Comparison of ENCODE assay signal across 19 mouse cellular contexts in genomic region chr9:103637451-103637850, GRCm38 (mm10).
"Had no signal": no experiment of that assay in that cellular context is flagged by ENCODE, and none has a peak within 500 bp of the region (broad histone marks: within the 10 kb centered on the region; RNA-seq: fewer than 3 reads in every experiment).

No protein-coding gene starts in this region.

- H3K27ac ChIP-seq: midbrain, embryonic 10.5 days; midbrain, embryonic 12.5 days; neural tube, embryonic 13.5 days; neural tube, embryonic 15.5 days had no signal

- H3K27me3 ChIP-seq: neural tube, embryonic 13.5 days; neural tube, embryonic 15.5 days had no signal

- H3K9me3 ChIP-seq: midbrain, embryonic 10.5 days; midbrain, embryonic 12.5 days; neural tube, embryonic 13.5 days; neural tube, embryonic 15.5 days had no signal

- ATAC-seq: midbrain, embryonic 16.5 days had no signal

- H3K9ac ChIP-seq: lung, embryonic 14.5 days; midbrain, embryonic 12.5 days; neural tube, embryonic 13.5 days; neural tube, embryonic 15.5 days had no signal

- DNase-seq: lung, adult 18-20 months; lung, embryonic 14.5 days; lung, postnatal 10 days; lung, postnatal 4 days; midbrain, embryonic 14.5 days; retina, postnatal 1 day; right cerebral cortex, adult 18-20 months; right cerebral cortex, postnatal 25 days; right cerebral cortex, postnatal 4 days; spleen, adult 18-20 months; thymus, adult 18-20 months; thymus, postnatal 14 days; thymus, postnatal 36 days had no signal

- H3K4me3 ChIP-seq: midbrain, embryonic 10.5 days; midbrain, embryonic 12.5 days; myocyte; neural tube, embryonic 13.5 days; neural tube, embryonic 15.5 days had no signal

- H3K4me2 ChIP-seq: lung, embryonic 14.5 days; midbrain, embryonic 12.5 days; neural tube, embryonic 13.5 days; neural tube, embryonic 15.5 days had no signal

- H3K36me3 ChIP-seq: midbrain, embryonic 10.5 days; midbrain, embryonic 12.5 days; neural tube, embryonic 13.5 days; neural tube, embryonic 15.5 days had no signal
